Mouse (Mus musculus) adrenal gland (tissue): ENCODE measurements at regions not wholly inside any gene's neighbourhood (a gene's known extent, or its start where the extent isn't known, plus 50 kb on each side); places are given as distances from the start of the nearest gene placed in this dataset.

Experiments
- intact Hi-C: fragments of 180-260 bp; cut with DNase I; formaldehyde crosslinking; loops from one replicate; pipeline ENCODE4 v1.15.1; 2025

DNA sequence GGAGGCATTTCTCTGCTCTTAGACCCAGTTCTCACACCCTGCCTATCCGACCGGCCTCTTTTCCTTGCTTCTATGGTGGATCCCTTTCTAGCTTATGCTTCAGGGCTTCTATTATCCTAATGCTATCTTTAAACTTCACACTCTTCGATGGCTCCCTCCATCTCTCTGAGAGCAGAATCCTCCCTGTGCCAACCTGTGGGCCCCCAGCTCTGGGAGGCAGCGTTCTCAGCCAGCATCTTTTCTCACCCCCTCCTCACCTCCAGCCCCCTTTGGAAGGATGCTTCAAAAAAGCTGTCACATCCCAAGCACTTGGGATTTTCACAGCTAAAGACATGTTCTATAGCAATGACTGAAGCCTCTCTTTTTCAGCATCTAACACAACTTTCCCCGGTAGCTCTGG lies 626.8 kb upstream of the 3110018I06Rik start:
- intact Hi-C loops, result no loop called here

DNA sequence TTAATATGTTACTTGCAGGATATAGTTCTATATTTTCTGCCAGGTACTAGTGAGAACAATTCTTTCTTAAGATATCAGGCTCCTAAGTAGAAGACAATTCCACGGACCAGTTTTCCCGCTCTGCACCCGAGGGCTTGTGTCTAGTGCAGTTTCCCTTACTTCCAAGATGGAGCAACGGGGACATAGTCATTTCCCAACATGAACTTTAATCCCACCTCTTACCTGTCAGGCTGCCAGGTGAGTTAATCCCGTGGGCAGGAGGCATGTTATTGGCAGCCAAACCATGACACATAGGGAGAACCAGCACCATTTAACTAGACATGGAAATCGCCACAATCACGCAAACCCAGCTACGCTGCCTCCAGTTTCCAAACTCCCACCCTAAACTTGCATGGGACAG lies 624.4 kb upstream of the 3110018I06Rik start:
- intact Hi-C loops, result no loop called here

DNA sequence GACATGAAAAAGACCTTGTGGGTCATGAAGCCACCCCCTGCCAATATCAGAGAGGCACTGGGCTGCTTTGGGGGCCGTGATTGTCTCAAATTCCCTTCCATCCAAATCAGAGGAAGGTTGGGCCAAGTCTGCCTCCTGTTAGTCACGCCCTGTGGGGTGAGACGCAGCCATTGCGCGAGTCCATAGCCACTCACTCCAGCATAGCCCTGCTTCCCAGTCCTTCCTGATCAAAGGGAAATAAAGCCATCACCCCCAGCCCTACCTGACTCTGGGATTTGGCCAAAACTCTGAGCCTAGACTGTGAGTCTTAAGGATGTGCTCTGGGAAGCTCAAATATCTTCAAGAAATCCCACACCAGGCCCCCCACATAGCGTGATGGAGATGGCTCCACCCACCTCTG lies 620.4 kb upstream of the 3110018I06Rik start:
- intact Hi-C loops, result no loop called here

DNA sequence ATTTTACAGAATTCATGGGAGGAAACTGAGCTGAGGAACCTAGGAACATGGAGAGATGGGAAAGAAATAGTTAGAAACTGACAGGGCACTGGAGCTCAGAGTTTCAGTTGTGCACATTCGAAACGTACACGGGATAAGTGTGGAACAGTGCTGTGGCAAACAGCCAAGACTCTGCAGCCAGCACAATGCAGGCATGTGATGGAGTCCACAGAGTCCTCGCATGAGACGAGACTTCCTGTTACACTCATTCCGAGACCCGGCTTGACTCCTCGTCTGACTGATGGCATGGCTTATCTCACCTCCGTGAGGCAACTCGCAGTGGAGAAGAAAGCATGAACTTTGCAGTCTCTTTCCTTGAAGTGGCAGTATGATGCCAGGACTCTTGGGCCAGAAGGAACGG lies 617.0 kb upstream of the 3110018I06Rik start:
- intact Hi-C loops, result no loop called here

DNA sequence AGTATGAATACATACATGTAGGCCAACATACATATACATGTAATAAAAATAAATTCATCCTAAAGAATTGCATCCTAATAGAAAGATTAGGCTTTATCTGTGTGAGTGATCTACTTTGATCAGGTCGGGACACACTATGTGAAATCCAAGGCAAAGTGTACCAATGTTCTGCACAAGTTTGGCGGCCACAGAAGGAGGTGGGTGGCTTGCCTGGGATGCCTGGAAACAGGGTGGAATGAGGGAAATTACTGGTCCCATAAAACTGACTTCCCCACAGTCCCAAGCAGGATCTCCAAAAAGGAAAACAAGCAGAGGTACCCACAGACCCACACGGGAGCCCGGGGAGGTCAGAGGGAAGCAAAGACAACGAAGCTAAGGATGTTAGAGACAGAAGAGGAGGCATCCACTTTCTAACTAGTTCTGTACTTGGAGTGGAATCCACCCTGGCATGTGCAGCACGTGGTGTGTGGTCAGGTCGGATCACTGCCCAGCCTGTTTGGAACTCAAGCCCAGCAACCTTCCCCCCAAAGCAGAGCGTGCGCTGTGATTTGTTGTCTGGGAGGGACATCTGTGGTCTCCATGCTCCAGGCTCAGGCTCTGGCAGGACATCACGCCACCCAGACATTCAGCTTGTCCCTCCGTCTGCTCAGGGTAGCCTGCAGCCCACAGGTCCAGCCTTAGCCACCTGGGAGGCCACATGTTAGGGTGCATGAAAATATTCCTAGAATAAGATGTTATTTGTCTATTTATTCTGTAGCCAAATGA lies 615.3 kb upstream of the 3110018I06Rik start:
- intact Hi-C loops, result no loop called here

DNA sequence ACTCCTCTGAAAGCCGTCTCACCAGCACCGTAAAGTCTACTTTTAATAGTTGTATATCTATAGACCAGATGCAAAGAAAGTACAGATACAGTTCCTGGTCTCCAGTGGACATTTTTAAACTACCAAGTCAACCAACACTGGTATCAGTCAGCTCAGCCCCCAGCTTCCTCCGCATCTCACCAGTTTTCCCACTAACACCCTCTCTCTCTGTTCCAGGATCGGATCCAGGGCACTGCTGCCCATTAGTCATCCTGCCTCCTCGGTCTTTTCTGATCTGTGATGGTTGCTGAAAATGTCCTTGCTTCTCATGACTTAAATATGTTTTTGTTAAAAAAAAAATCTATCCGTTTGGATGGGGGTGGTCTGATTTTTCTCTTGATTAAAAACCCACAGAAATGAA lies 598.1 kb upstream of the 3110018I06Rik start:
- intact Hi-C loops, result no loop called here

DNA sequence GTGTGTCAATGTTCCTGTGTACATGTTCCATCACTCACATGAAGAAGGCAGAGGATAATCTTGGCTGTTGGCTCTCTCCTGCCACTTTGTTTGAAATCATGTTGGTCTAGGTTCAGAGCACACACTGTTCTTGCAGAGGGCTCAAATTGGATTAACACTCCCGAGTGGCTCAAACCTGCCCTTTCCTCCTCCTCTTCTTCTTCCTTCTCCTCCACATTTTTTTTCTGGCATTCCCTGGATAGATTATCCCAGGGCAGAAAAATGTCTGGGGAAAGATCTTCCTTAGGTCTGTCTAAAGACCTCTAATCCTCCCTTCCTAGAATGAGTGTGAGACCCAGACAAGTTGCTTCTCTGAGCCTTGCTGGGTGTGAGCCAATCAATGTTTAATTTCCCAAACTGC lies 594.4 kb upstream of the 3110018I06Rik start:
- intact Hi-C loops, result no loop called here

DNA sequence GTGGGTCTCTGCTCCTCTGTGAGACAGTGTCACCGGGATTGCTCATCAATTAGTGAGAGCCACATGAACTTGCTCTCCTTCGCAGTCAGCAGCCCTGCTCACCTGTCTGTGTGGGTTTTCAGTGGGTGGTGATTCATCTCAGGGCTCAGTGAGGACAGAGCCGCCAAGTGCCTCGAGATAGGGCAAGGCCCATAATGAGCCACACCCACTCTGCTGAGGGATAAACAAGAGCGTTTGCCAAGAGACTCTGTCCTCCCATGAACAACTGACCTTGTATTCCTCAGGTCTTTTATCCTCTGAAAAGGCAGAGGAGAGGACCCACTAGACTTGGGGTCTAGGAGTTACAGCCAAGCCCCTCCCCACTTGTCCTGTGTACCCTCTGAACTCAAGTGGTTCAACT lies 584.2 kb upstream of the 3110018I06Rik start:
- intact Hi-C loops, result no loop called here

DNA sequence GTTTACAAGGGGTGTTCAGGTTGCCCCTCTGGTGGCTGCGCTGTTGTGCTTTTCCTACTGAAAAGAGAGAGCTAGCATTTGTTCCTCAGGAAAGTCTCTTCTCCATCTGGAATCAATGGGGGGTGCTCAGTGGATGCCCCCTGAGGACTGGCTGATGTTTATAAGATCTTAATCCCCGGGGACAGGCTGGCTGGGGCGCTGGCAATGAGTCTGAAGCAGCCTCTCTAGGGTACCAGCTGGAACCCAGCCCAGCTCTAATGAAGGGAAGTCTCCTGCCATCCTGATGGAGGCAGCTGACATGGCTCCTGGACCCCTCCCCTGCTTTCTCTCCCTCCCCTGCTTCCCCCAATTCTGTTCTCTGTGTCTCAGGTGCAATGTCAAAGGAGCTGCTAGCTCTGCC lies 575.6 kb upstream of the 3110018I06Rik start:
- intact Hi-C loops, result no loop called here

DNA sequence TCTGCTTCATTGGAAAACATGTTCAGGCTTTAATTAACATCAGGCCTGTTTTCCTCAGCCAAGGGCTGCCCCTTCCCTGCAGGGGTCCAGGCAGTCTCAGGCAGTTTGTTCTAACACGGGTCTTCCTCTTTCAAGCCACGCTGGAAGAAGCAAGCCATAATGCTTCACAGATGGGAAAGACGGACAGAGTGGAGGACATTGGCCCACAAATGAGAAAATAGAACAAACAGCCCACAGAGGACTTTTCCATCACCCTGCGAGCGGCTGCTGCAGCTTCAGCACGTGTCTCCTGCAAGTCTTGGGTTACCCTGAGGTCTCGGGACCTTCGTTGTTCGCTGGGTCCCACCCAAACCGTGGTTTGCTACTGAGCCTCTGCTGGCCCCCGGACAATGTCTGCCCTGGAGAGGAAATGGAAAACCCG lies 565.9 kb upstream of the 3110018I06Rik start:
- intact Hi-C loops, result no loop called here

DNA sequence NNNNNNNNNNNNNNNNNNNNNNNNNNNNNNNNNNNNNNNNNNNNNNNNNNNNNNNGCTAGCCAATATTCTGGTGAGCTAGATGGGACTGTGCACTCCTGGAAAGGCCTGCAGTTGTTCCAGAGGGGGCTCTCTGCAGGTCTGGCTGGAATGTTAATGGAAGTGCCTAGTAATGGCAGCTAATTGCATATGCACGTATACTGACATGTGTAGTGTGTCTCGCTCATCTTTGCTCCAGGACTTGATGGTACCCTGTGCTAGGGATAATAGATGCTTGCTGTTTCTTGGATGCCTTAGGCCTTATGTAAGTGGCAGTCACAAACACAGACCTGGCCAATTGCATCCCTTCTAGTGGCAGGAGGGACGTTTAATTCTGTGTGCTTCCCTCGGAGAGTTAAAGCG lies 560.0 kb upstream of the 3110018I06Rik start:
- intact Hi-C loops, result no loop called here

DNA sequence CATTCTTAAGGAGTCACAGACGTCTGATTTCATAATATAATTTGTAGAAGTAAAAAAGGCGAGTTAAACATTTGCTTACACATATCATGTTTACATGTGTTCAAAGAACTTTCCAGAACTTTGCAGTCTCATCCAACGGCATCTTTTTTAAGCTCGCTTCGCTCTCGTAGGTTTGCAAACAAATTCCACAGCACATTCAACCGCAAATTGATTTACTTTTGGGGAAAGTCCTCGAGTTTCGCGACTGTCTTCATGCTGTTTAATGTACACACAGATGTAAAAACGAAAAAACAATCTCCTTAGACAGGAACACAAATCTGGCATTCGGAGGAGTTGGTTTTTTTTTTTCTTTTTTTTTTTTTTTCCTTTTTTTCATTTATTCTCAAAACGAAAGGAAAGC lies 559.3 kb upstream of the 3110018I06Rik start:
- intact Hi-C loops, result no loop called here

DNA sequence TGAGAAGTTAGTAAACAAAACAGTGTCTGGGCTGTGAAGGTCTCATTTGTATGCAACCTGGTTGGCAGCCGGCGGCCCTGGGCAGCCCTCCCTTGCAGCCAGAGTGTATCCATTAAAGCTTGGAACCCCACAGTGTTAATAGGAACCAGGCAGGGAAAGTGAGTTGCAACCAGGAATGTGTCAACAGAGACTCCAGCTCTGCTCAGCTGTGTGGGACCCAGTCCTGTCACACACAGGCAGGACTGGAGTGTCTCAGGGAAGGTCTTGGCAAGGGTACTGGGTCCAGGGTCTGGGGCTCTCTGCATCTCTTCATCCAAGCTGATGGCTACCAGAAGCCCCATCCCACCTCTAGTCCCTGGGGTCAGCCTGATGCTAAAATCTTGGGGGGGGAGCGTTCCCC lies 556.8 kb upstream of the 3110018I06Rik start:
- intact Hi-C loops, result no loop called here

DNA sequence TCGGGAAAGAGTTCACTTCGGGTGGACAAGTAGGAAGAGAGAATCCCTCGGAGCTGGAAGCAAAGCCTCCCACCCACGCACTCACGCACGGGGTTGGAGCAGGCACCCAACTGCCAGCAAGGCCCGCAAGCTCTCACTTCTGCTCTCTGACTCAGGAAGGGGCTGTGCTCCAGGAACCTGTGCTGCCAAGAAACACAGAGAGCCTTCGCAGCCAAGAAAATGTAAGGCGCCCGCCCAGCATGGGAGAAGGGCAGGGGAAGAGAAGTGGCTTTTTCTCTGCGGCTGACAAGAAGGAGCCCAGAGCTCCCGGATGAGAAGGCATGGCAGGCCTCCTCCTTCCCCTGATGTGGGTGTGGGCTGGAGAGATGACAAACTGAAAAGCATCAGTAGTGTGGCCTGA lies 549.1 kb upstream of the 3110018I06Rik start:
- intact Hi-C loops, result no loop called here

DNA sequence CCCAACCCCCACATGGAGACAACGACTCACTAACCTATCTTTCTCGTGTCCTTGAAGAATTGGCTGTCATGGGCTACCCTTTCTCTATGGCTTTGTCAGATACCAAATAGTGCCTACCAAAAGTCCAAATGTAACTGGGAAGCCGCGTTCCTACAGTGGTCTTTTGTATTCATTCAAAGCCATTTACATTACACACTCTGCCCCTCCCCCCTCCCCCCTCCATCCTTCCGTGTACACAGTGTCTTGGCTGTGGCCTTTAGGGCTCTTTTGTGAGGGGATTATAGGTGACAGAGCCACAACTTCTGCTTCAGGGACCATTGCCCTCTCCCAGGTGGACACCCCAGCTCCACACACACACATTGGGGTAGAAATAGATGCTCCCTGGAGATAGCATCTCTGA lies 544.6 kb upstream of the 3110018I06Rik start:
- intact Hi-C loops, result no loop called here

DNA sequence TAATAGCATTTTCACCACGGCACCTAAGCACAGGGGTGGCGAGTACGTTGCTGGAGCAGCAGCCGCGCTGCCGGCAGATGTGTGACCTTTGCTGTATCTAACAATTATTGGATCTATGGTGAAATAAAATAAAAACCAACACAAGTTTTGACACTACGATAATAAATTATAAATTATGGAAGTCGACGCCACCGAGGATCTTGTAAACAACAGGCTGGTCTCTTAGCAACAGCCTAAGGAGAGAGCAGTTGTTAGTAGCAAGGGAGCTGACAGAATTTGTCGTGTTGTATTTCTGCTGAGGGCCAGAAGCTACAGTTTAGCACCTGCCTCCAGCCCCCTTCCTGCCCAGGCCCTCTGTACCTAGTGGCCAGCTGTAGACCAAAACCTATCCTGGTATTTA lies 535.8 kb upstream of the 3110018I06Rik start:
- intact Hi-C loops, result no loop called here

DNA sequence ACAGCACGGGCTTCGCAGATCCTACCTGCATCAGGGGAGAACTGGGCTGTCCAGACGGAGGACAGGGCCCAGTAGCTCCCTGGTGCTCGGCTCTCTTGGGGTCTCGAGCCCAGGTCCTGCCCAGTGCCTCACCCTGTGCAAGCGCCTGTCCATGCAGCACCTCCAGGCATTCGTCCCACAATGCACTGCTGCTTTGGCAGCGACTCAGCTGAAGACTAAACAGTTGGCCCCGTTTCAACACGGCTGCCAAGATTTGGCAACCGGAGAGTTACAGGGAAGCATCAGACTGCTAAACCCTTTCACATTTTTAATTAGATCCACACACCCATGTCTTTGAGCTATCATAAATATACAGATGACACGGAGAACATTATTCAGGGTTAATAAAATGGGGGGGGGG lies 532.7 kb upstream of the 3110018I06Rik start:
- intact Hi-C loops, result no loop called here

DNA sequence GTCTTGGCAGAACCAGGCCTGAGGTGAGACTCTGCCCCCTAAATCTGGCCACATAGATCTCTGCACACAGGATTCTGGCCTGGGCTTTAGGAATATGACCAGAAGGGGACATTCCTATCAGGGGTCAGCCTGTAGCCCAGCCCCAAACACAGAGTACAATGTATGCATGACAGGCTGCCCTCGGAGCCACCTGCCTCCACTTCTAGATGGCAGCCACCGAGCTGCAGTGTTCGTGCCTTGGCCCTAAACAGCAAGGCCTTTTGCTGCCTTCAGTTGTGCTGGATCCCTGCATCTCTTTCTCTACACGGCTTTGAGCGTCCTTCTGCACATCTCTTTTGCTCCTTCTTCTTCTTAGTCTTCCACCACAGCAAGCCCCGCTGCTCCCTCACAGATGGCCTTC lies 532.2 kb upstream of the 3110018I06Rik start:
- intact Hi-C loops, result no loop called here

DNA sequence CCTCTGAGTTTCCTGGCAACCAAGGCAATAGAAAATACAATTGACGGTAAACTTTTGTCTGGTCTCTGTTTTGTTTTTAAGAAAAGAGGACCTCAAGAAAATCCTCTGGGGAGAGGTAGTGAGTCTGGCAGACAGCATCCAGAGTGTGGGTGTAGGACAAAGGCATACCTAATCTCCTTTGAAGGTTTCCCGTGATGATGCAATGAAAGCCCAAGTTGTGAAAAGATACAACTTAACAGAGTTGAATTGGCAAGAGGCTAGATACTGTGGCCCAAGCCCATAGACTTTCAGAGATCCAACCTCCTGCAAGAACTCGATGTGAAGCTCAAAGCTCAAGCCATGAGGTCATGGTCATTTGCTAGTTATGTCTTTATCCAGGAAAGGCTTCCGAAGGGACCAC lies 526.4 kb upstream of the 3110018I06Rik start:
- intact Hi-C loops, result no loop called here

DNA sequence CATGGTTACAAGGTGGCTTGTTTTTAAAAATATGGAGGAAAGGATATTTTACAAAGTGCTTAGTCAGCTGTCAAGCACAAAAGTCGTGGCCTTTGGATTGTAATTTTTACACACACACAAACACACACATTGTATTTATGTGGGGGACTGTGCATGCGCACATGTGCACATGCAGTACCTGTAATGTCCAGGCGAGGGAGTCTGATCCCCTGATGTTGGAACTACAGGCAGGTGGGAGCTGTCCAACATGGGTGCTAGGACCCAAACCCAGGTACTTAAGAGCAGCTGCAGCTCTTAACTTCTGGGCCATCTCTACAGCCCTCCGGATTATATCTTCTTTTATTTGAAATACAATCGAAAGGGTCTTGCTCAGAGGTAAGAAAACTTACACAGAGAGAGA lies 524.7 kb upstream of the 3110018I06Rik start:
- intact Hi-C loops, result no loop called here

DNA sequence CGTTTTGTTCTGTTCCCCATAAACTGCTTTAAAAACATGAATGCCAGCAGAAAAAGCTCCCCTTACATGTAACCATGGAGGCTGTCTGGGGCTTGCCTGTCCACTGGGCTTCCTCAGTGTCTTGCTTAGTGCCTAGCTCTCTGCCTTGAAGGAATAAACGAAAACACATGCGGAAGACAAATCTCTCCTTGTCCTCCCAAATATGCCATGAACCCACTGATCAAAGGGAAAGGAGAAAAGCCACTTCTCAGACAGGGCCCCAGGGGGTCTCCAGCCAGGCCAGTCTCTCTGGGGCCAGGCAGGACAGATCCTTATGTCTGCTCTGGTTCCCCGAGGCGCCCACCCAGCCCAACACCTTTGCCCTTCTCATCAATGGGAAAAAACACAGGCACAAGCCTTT lies 518.6 kb upstream of the 3110018I06Rik start:
- intact Hi-C loops, result no loop called here

DNA sequence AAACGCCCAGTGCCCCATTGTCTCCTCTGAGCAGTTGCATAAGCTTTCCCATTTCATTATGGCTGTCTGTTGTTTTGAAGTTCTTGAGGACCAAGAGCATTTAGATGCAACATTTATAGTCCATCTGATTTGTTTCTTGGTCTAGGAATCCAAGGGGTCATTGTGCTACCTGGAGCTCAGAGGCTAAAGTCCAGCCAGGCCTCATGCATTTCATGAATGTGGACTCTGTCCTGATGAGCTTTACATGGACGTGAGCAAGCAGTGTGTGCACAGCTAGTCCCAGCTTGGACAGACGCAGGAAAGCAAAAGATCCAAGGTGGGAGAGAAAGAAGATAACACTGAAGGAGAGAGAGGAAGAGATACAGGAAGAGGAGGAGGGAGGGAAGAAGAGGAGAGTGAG lies 496.0 kb upstream of the 3110018I06Rik start:
- intact Hi-C loops, result no loop called here

DNA sequence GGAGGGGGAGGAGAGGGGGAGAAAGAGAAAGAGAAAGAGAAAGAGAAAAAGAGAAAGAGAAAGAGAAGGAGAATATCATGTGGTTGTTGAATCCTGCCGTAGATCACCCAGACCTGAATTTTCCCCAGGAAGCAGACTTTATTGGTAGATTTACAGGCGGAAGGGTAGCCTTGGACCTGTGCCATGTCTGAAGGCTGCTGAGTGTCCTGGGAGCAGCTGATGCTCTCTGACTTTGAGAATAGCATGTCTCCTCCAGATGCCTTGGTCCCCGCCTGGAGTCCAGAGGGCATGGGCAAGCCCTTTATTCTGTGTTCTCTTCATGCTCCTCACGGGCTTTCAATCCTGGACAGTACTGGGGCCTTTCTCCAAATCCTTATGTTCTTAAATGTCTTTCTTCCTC lies 495.4 kb upstream of the 3110018I06Rik start:
- intact Hi-C loops, result no loop called here
